Mouse (Mus musculus) lung, postnatal 0 days (tissue): ENCODE data around the gene Gapvd1. TPM values are rescaled to one million over a fixed set of nuclear protein-coding genes. Genes with fewer than 3 reads are reported as not detected.

Source experiments
- ATAC-seq: fragments of 200-750 bp; cut with Nextera tagmentation; 2 replicates; pipeline ENCODE4 v1.8.0; 2017; ENCODE audit warnings: moderate library complexity
- DNase-seq: peaks from one replicate; pipeline ENCODE4 v3.0.0-alpha.2; 2016; ENCODE audit warnings: low spot score
- H3K27ac ChIP-seq: fragments of 300-500 bp; sonication (generic); 2 replicates; pipeline ENCODE4 v1.5.1; 2014; ENCODE audit warnings: antibody characterized with exemption, mild to moderate bottlenecking, low read length, mixed read lengths
- H3K27me3 ChIP-seq: fragments of 300-500 bp; sonication (generic); replicated peaks from 2 replicates; pipeline ENCODE4 v1.6.1; 2014; ENCODE audit warnings: low read length, mixed read lengths; ENCODE audit not compliant: insufficient read depth
- H3K36me3 ChIP-seq: fragments of 300-500 bp; sonication (generic); 2 replicates; pipeline ENCODE4 v1.6.1; 2014; ENCODE audit warnings: low read length, mixed read lengths; ENCODE audit not compliant: insufficient read depth
- H3K4me1 ChIP-seq: fragments of 300-500 bp; sonication (generic); 2 replicates; pipeline ENCODE4 v1.6.1; 2014; ENCODE audit warnings: antibody characterized with exemption, low read depth, low read length, mixed read lengths; ENCODE audit not compliant: insufficient read depth
- H3K4me2 ChIP-seq: fragments of 300-500 bp; sonication (generic); replicated peaks from 2 replicates; pipeline ENCODE4 v1.6.1; 2014; ENCODE audit warnings: low read depth, mild to moderate bottlenecking, low read length, moderate library complexity, mixed read lengths
- H3K4me3 ChIP-seq: fragments of 300-500 bp; sonication (generic); 2 replicates; pipeline ENCODE4 v1.5.1; 2014; ENCODE audit warnings: low read depth, low read length
- H3K9ac ChIP-seq: fragments of 300-500 bp; sonication (generic); replicated peaks from 2 replicates; pipeline ENCODE4 v1.6.1; 2014; ENCODE audit warnings: low read depth, mild to moderate bottlenecking
- H3K9me3 ChIP-seq: fragments of 300-500 bp; sonication (generic); 2 replicates; pipeline ENCODE4 v1.6.1; 2016; ENCODE audit warnings: low read length, mixed read lengths
- CTCF ChIP-seq: IDR thresholded peaks from 2 replicates; pipeline ENCODE4 v1.5.1; 2016; ENCODE audit warnings: antibody characterized with exemption, mild to moderate bottlenecking
- EP300 ChIP-seq: IDR thresholded peaks from 2 replicates; pipeline ENCODE4 v1.6.1; 2016; ENCODE audit warnings: antibody characterized with exemption, mild to moderate bottlenecking, control low read depth
- WGBS: fragments of 180-500 bp; shearing (Covaris S2); extraction: QIAGEN DNeasy Blood & Tissue Kit; methylation state at CpG from one replicate; pipeline ENCODE4 v1.1.7; 2014; 5-methylcytosine and 5-hydroxymethylcytosine counted together
- polyA plus RNA-seq: library from polyadenylated mRNA; unstranded; fragments of >200 nt; fragmentation: Nextera tagmentation; extraction: Ambion mirVana; gene quantifications from 2 replicates; pipeline ENCODE4 v1.2.1, GENCODE M21; 2015

Gapvd1 gene
- polyA plus RNA-seq, 1 experiment from 2014 or later, result 50.1 TPM

GRCm38 (mm10) chr2:34635249-34636165, 119.5 kb downstream of the Gapvd1 start:
- TF ChIP-seq CTCF, result no peak
- no peak for TF ChIP-seq EP300
- no peak overlapping the region for H3K9ac ChIP-seq
- H3K36me3 ChIP-seq, result no peaks in the 10 kb centered on the region
- DNase-seq (no peak), ATAC-seq (no peak)
- H3K4me3 ChIP-seq, result no peak overlapping the region
- peaks cover 4% of the 10 kb centered on the region; the same call in 1 of the 2 replicates for H3K4me1 ChIP-seq
- no peaks in the 10 kb centered on the region for H3K27me3 ChIP-seq
- no peak overlapping the region for H3K27ac ChIP-seq
- no peaks in the 10 kb centered on the region for H3K9me3 ChIP-seq
- H3K4me2 ChIP-seq, result no peak overlapping the region
- whole genome bisulfite sequencing, result 80% methylated on average over 14 of the region's 14 CpGs

GRCm38 (mm10) chr2:34632051-34632450, 123.0 kb downstream of the Gapvd1 start:
- ATAC-seq (no peak), DNase-seq (no peak)
- H3K4me2 ChIP-seq, result no peak overlapping the region
- no peaks in the 10 kb centered on the region for H3K9me3 ChIP-seq
- H3K27me3 ChIP-seq, result no peaks in the 10 kb centered on the region
- H3K36me3 ChIP-seq, result no peaks in the 10 kb centered on the region
- no peak overlapping the region for H3K4me3 ChIP-seq
- peaks cover 7% of the 10 kb centered on the region; the same call in 1 of the 2 replicates for H3K4me1 ChIP-seq
- 71% methylated on average over 12 of the region's 12 CpGs for WGBS
- H3K27ac ChIP-seq, result no peak overlapping the region
- H3K9ac ChIP-seq, result no peak overlapping the region
- no peak for TF ChIP-seq CTCF
- no peak for TF ChIP-seq EP300

- Histone ChIP-seq H3K4me1 (peaks cover 7% of the 10 kb centered on the region; the same call in 1 of the 2 replicates), H3K4me3 (no peak overlapping the region), H3K9ac (no peak overlapping the region), H3K27me3 (no peaks in the 10 kb centered on the region), H3K27ac (no peak overlapping the region), H3K9me3 (no peaks in the 10 kb centered on the region), H3K4me2 (no peak overlapping the region), H3K36me3 (no peaks in the 10 kb centered on the region; the same call in 1 of the 2 replicates)
- DNase-seq (no peak), ATAC-seq (no peak)
- WGBS, result 81% methylated on average over 6 of the region's 6 CpGs
- TF ChIP-seq EP300 (no peak), CTCF (no peak)
Observed at GRCm38 (mm10) chr2:34630445-34630844, 124.6 kb downstream of the Gapvd1 start.

- H3K4me1 ChIP-seq, result peaks cover 7% of the 10 kb centered on the region; the same call in 1 of the 2 replicates
- no peak overlapping the region for H3K9ac ChIP-seq
- WGBS, result 68% methylated on average over 7 of the region's 7 CpGs
- no peak for TF ChIP-seq CTCF
- TF ChIP-seq EP300, result no peak
- H3K4me2 ChIP-seq, result no peak overlapping the region
- H3K36me3 ChIP-seq, result no peaks in the 10 kb centered on the region; the same call in 1 of the 2 replicates
- ATAC-seq (no peak), DNase-seq (no peak)
- H3K27ac ChIP-seq, result no peak overlapping the region
- no peaks in the 10 kb centered on the region for H3K27me3 ChIP-seq
- no peak overlapping the region for H3K4me3 ChIP-seq
- no peaks in the 10 kb centered on the region for H3K9me3 ChIP-seq
Observed at GRCm38 (mm10) chr2:34629758-34630157, 125.3 kb downstream of the Gapvd1 start.

- Histone ChIP-seq H3K4me3 (no peak overlapping the region), H3K4me2 (no peak overlapping the region), H3K36me3 (no peaks in the 10 kb centered on the region; the same call in 1 of the 2 replicates), H3K27me3 (no peaks in the 10 kb centered on the region), H3K27ac (no peak overlapping the region), H3K9ac (no peak overlapping the region), H3K4me1 (peaks cover 7% of the 10 kb centered on the region; the same call in 1 of the 2 replicates), H3K9me3 (no peaks in the 10 kb centered on the region)
- TF ChIP-seq EP300 (no peak), CTCF (no peak)
- peak; percentile 44 for DNase-seq
- 0 out of 2 replicates have a peak, but pooled peaks have one; percentile 25 for ATAC-seq
- WGBS, result 40% methylated on average over 4 of the region's 4 CpGs
Observed at GRCm38 (mm10) chr2:34628903-34629540, 126.0 kb downstream of the Gapvd1 start.
